Mouse (Mus musculus): ENCODE measurements at regions not wholly inside any gene's neighbourhood (a gene's known extent, or its start where the extent isn't known, plus 50 kb on each side); places are given as distances from the start of the nearest gene placed in this dataset.

DNA sequence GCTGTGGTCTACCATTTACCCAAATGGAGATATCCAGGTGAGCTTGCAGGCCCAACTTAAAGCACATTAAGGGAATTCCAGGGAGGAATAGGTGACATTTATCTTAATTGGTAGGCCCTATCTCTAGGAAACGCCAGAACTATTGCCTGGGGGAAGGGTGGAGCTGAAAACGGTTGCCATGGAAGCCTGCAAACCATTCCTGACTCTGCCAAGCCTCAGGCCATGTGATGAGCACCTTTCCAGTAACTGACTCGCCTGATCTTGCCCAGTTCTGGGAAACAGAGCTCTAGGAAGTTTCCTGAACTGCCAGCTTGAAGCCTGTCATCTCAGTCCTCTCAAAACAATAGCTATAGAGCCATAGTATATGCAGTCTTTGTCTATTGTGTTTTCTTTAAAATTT lies 297.0 kb downstream of the Slitrk5 start:
- no peak for DNase-seq (ENCODE audit: low read depth, low spot score)

DNA sequence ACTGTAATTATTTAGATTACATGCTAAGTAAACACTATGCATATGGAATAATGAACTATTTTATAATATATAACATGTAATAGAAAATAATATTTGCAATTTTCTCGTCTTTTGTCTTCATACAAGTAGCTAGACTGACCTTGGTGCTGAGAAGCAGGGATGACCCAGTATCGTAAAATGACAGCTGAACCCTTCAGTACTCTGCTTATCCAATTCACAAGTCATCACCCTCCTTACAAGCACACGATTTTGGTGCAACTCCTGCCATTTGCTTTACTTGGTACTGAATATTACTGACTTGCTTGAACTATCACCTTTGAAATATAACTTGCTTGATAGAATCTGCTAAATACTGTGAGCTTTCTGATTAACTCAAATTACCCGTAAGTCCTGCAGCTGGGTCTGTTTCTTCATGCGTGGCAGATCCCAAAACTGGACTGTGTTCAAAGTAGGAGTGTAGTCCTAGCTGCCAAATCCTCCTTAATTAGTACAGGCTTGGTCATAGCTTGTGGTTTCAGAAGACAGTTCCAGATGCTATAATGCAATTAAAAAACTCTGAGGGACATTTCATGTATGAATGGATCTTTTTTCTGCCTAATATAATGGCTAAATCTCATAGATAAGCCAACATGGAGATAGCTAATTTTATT lies 321.0 kb downstream of the Slitrk5 start:
- DNase-seq (ENCODE audit: low read depth, low spot score), result no peak

DNA sequence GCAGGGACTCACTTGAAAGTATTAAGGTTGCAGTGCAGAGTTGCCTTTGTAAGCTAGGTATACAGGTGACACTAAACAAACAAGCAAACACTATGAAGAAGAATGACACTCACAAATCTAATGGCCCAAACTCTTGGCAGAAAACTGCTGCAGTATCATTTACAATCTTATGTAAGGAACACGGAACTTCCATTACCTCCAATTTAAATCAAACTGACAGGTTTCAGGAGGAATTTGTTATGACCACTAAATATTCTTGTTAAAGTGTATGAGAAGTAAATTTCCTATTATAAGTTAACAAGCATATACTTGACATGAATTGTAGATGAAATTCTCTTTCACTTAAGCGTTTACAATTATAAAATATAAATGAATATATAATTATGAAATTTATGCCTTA lies 327.2 kb downstream of the Slitrk5 start:
- DNase-seq (ENCODE audit: low read depth, low spot score), result no peak

DNA sequence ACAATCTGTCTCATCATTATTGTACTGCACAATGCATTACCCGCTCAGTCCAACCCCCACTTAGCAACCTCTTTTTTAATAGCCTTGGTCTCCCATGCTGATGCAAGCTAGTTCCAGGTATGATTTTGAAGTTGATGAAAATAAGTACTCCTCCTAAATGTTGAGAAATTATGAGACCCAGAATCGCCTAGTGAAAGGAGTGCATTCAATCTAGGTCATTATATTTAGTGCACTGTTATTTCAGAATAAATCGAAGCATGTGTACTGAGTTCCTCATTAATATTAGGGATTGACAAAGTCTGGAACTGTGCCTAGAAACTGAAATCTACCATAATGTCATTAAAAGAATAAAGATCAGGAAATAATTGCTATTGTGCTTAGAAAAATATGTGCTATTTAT lies 328.0 kb downstream of the Slitrk5 start:
- no peak for DNase-seq (ENCODE audit: low read depth, low spot score)

DNA sequence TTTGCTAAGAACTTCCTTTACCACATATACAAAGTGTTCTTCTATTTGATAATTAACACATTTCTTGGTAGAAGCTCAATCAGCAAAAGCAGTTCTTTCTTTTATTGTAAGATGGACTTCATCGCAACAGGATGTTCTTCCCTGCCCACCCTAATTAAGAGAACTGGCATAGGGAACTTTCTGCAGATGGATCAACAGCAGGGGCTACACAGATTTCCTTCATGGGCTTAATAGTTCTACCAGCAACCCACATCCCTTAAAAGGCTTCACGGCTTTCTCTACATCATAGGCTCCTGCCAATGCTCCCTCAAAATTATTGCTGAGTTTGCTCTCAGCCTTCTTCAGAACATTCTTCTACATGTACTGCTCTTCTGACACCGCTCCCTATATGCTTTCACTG lies 333.8 kb downstream of the Slitrk5 start:
- no peak for DNase-seq (ENCODE audit: low read depth, low spot score)

DNA sequence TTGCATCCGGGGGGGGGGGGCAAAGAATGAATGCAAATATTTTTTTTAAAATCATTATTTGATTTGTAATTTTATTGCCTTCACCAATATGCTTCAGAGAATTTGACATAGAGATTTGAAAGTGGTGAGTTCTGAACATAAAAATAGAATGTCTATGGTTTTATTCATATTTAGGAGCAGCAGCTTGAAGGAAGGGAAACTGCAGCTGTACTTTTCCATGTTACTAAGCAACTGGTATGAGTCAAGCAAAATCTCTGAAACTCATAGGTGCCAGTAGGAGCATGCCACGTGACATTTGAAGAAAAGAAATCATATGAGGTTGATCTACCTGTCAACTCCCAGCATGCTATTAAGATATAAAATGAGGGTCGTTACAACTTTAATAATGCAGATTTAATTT lies 354.4 kb downstream of the Slitrk5 start:
- peak; percentile 32 for DNase-seq (ENCODE audit: low read depth, low spot score)

DNA sequence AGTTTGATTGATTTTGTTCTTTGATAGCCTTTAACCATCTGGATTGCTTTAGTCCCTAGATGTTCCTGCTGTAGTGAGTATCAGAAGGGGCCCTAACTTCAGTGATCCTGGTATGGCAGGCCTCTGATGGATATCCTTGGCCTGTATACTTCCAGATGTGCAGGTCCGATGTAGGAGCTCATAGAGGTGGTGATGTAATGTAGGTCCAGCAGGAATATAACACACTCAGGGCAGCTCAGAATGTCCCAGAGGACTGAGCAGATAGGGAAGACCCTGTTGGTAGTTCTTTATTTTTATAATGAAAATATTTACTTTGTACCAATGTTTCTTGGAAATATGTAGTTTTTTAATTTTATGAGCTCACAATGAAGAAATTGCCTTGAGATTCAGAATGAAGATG lies 400.2 kb downstream of the Slitrk5 start:
- no peak for DNase-seq (ENCODE audit: low read depth, low spot score)

Measured in brain, embryonic 18.5 days (tissue).